Comparison of ENCODE assay signal across 9 mouse cellular contexts in the genomic region with DNA sequence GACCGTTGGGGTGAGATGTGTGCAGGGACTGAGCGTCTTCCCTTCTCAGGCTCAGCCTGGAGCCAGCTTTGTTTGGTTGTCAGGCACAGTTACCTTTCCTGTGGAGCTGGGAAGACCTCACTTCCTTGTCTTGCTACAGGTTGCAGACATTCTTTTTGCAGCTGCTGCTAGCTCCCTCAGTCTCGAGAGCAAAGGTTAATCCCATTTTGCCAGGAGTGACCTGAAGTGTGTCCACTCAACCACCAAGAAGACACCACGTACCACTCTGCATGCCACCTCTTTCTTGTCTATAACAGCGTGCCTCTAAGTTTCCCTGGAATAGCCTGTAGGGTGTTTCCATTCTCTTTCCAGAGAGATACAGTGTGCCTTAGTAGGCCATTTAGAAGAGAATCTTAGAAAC. TPM values are rescaled to one million over a fixed set of nuclear protein-coding genes. Genes with fewer than 3 reads are reported as not detected.
A peak's percentile ranks its signal among the peaks of the same experiment; 100 is the strongest.
DNase-seq lines count a peak whose midpoint lies in the region; ATAC-seq and TF ChIP-seq lines count a peak whose summit lies in the region.
"Had no signal": no experiment of that assay in that cellular context is flagged by ENCODE, and none has a peak within 500 bp of the region (broad histone marks: within the 10 kb centered on the region; RNA-seq: fewer than 3 reads in every experiment).

No protein-coding gene starts in this region.

- WGBS in lung, embryonic 14.5 days: 59% methylated on average over 5 of the region's 5 CpGs
- 65% methylated on average over 5 of the region's 5 CpGs for WGBS in liver, embryonic 13.5 days (ENCODE audit: insufficient replicate concordance)
- WGBS in stomach, postnatal 0 days: 52% methylated on average over 5 of the region's 5 CpGs

- peak; percentile 6; the same call in 1 of the 2 replicates for ATAC-seq in lung, embryonic 14.5 days (ENCODE audit: insufficient read depth)
- peak; percentile 17; the same call in 1 of the 2 replicates for ATAC-seq in liver, embryonic 13.5 days (ENCODE audit: low read depth)
- ATAC-seq in stomach, postnatal 0 days (ENCODE audit: low FRiP score, low TSS enrichment): no peak

- H3K9me3 ChIP-seq in lung, embryonic 14.5 days (ENCODE audit: low read depth, low read length): no peaks in the 10 kb centered on the region
- no peaks in the 10 kb centered on the region for H3K9me3 ChIP-seq in liver, embryonic 13.5 days (replicated peaks)
- H3K9me3 ChIP-seq in stomach, postnatal 0 days (ENCODE audit: control insufficient read depth, low read length): no peaks in the 10 kb centered on the region
- H3K9me3 ChIP-seq: limb, embryonic 15.5 days had no signal

- no peak for TF ChIP-seq EP300 in stomach, postnatal 0 days (optimal IDR thresholded peaks at IDR 0.05)

- H3K4me2 ChIP-seq in lung, embryonic 14.5 days: no peak overlapping the region
- no peak overlapping the region for H3K4me2 ChIP-seq in liver, embryonic 13.5 days
- H3K4me2 ChIP-seq in stomach, postnatal 0 days (replicated peaks; ENCODE audit: low read depth): no peak overlapping the region
- H3K4me2 ChIP-seq: limb, embryonic 15.5 days had no signal

- H3K9ac ChIP-seq in lung, embryonic 14.5 days: no peak overlapping the region
- peak overlapping the region; percentile 33 for H3K9ac ChIP-seq in liver, embryonic 13.5 days
- H3K9ac ChIP-seq in stomach, postnatal 0 days (ENCODE audit: low read length): no peak overlapping the region
- H3K9ac ChIP-seq: limb, embryonic 15.5 days had no signal

- no peak overlapping the region for H3K27ac ChIP-seq in lung, embryonic 14.5 days (ENCODE audit: low read depth)
- peak overlapping the region; percentile 75 for H3K27ac ChIP-seq in liver, embryonic 13.5 days
- 0 out of 2 replicates have a peak overlapping the region, but pooled peaks have one; percentile 25 for H3K27ac ChIP-seq in stomach, postnatal 0 days (replicated peaks)
- H3K27ac ChIP-seq: limb, embryonic 15.5 days had no signal

- no peak for DNase-seq in lung, embryonic 14.5 days
- no peak for DNase-seq in lung, postnatal 4 days
- DNase-seq in kidney, adult 18-20 months: peak; percentile 64
- no peak for DNase-seq in liver, embryonic 13.5 days
- DNase-seq in stomach, postnatal 0 days (ENCODE audit: low spot score): no peak
- no peak for DNase-seq in heart, adult 9 months (ENCODE audit: low spot score in 2 of 2)
- DNase-seq in thymus, postnatal 36 days: no peak

- no peak overlapping the region for H3K4me3 ChIP-seq in lung, embryonic 14.5 days (ENCODE audit: low read depth, low read length)
- H3K4me3 ChIP-seq in liver, embryonic 13.5 days (replicated peaks): no peak overlapping the region
- no peak overlapping the region for H3K4me3 ChIP-seq in stomach, postnatal 0 days (ENCODE audit: low read depth, low read length)
- H3K4me3 ChIP-seq: erythroblast, embryonic 14.5 days; limb, embryonic 15.5 days had no signal

- no peak for TF ChIP-seq CTCF in lung, embryonic 14.5 days (IDR thresholded peaks at IDR 0.05; ENCODE audit: low read depth)
- no peak for TF ChIP-seq CTCF in stomach, postnatal 0 days (IDR thresholded peaks at IDR 0.05; ENCODE audit: low read depth)

- H3K36me3 ChIP-seq in lung, embryonic 14.5 days (ENCODE audit: insufficient read depth): peaks cover 17% of the 10 kb centered on the region; the same call in 1 of the 2 replicates
- H3K36me3 ChIP-seq in liver, embryonic 13.5 days: peaks cover 6% of the 10 kb centered on the region
- no peaks in the 10 kb centered on the region for H3K36me3 ChIP-seq in stomach, postnatal 0 days (ENCODE audit: control insufficient read depth, insufficient read depth, low read length)

- no peaks in the 10 kb centered on the region for H3K27me3 ChIP-seq in lung, embryonic 14.5 days (ENCODE audit: insufficient read depth, low read length)
- no peaks in the 10 kb centered on the region for H3K27me3 ChIP-seq in liver, embryonic 13.5 days
- H3K27me3 ChIP-seq in stomach, postnatal 0 days (ENCODE audit: control insufficient read depth, insufficient read depth, low read length): no peaks in the 10 kb centered on the region
- H3K27me3 ChIP-seq: limb, embryonic 15.5 days had no signal

- H3K4me1 ChIP-seq in lung, embryonic 14.5 days (ENCODE audit: insufficient read depth): peaks cover 8% of the 10 kb centered on the region; the same call in 1 of the 2 replicates
- H3K4me1 ChIP-seq in liver, embryonic 13.5 days (replicated peaks): peaks cover 67% of the 10 kb centered on the region
- no peaks in the 10 kb centered on the region for H3K4me1 ChIP-seq in stomach, postnatal 0 days (replicated peaks; ENCODE audit: control insufficient read depth, insufficient read depth)

RNA-seq across cellular contexts. Expression of a gene that starts 3.7 kb away (rescaled TPM):
- 72.9 and 73.7 TPM in 2 replicates for polyA plus RNA-seq in lung, embryonic 14.5 days (2014; fragmentation: Nextera tagmentation; extraction: Ambion mirVana)
- 97.1 and 117 TPM in 2 replicates for polyA plus RNA-seq in liver, embryonic 13.5 days (2015; fragmentation: Nextera tagmentation; extraction: Ambion mirVana)
- 32.6 and 33.2 TPM in 2 replicates for polyA plus RNA-seq in stomach, postnatal 0 days (2015; fragmentation: Nextera tagmentation; extraction: Ambion mirVana)
